Mouse (Mus musculus): Measurements from ENCODE around the gene Clec9a.

DNA sequence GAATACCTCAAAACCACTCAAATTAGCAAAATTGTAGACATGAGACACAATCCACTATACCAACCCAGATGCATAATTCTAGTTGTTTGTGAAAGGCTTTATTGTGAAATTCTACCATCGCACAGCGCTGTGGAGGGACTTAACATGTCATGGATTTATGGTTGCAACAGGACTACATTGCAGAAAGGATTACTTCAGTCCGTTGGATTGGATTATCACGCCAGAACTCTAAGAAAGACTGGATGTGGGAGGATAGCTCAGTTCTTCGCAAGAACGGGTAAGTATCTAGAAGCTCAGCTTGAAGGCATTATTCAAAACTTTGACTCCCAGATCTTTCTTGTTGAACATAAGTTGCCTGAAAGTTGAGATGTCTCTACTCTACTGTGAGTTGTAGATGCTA, 5.3 kb upstream of the Clec9a start:
- no peak for TF ChIP-seq GATA1 (IDR thresholded peaks at IDR 0.05; ENCODE audit: low read length)
- TF ChIP-seq TAL1 (IDR thresholded peaks at IDR 0.05; ENCODE audit: low read length) = no peak

Data from erythroblast, embryonic 14.5 days (primary cell).